Mouse (Mus musculus) spleen, postnatal 0 days (tissue): ENCODE measurements around the gene Asb15. TPM values are rescaled to one million over a fixed set of nuclear protein-coding genes. Genes with fewer than 3 reads are reported as not detected.

Source experiments
- polyA plus RNA-seq: library from polyadenylated mRNA; unstranded; fragments of >200 nt; fragmentation: Nextera tagmentation; extraction: Ambion mirVana; gene quantifications from 2 replicates; pipeline ENCODE4 v1.2.1, GENCODE M21; 2015

Asb15 gene
- polyA plus RNA-seq, result not detected in 2 replicates

DNA sequence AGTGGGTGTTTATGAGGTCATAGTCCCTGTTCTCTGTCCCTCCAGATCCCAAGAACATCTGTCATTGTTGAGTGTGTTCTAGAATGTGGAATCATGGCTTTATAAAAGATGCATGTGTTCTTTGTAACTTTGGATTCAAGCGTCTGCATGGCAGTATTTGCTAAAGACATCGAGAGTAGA lies at the start of gene Asb15:
Gene Asb15 (plus strand): TSS at position 81 of the 180 bp plus-strand sequence.

DNA sequence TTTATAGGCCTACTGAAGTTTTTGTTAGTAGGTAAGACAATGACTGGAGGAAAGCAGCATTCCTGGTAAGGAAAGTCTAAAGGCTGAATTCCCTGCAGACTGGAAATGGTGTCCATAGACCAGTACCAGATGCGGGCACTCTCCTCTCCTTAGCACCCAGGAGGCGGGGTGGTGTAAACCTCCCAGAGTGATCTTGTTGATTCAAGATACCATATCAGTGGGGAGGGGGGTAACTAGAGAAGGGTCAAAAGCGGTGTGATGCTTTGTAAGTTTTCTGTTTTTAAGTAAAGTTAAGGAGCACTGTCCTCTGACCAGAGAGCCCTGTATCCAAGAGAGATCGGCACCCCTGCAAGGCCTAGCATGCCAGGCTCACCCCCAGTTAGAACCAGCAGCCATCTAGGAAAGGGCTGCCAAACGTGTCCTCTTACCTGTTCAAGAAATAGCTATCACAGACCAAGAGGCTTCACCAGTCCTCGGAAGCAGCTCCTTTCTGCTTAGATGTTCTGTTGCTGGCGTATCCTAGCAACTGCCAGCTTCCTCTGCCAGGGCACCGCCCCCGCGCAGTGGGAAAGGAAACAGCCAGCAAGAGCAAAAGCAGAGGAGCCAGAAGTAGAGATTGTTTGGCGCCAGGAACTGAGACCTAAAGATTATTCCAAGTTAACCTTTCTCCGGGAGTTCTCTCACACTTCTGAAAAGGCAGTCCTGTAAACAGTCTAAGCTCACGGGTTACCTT lies 13.2 kb upstream of the Asb15 start, which contains the start of gene Iqub:
Gene Iqub (minus strand): TSS at position 516 of the 733 bp plus-strand sequence.

DNA sequence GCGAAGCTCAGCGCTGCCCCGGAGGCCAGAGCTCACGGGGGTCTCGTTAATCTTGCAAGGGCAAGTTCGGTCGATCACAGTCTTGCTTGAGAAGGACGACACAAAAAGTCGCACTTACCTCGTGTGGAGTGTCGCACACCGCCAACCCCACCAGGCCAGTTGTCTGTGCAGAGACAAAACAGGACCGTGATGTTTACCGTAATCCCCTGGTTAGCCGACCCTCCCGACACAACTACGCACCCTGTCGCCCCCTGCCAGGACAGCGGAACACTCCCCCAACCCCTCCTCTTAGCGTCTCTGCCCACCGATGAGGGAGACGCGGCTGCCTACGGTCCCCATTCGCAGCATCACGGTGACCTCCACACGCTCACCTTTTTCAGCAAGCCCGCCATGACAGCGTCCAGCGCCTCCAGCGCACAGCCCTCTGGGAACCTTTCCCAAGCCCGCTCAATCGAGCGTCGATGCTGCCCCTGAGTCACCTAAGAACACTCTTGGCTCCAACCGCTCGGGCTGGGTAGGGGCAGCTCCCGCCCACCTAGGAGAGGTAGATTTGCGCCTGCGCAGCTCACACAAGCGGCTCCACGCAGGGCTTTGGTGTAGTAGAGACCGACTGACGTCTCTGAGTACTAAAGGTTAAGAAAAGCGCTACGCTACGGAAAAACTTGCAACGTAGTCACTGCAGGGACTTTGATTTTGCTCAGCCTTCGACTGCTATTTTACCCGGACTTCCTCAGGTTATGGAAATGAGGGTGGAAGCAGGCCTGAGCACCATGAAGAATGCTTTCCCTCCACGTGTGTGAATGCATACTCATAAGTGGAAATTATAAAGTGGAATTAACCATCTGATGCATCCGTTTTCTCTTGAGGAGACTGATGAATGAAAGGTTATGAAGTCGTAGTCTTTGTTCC lies 535 bp upstream of the Asb15 start, which contains the start of gene Ndufa5:
Gene Ndufa5 (minus strand): TSS at position 859 of the 909 bp plus-strand sequence.

DNA sequence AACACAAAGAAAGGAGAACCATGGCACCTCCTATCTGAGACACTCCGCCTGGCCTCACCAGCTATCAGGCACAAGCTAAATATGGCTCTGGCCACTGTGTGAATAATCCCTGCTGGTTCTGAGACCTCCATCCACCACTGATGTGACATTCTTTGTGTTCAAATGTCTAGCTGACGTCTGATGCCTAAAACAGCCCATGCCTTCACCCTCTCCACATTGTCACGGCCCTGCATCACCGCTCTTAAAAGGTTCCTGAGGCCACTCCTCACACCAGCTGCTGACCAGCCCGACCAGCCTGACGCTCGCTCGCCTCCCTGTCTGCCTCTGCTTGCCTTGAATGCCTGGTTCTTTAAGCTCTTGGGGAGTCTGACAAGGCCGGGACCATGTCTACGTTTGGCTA lies 69.6 kb downstream of the Asb15 start, which contains the start of gene Lmod2:
Gene Lmod2 (plus strand): TSS at position 263 of the 400 bp plus-strand sequence.

Other genes starting within 250 kb of the Asb15 start
- 0.10 TPM in 1 of 2 replicates, not detected in the other for gene Iqub, start 13.1 kb upstream of the Asb15 start, polyA plus RNA-seq
- 250 and 273 TPM in 2 replicates for gene Ndufa5, start 131 bp upstream of the Asb15 start, polyA plus RNA-seq
- not detected in 2 replicates for gene Lmod2, start 69.6 kb downstream of the Asb15 start, polyA plus RNA-seq
- 33.9 and 34.0 TPM in 2 replicates for gene Wasl, start 136.9 kb downstream of the Asb15 start, polyA plus RNA-seq
- gene Hyal6, start 205.1 kb downstream of the Asb15 start, polyA plus RNA-seq, result not detected in 2 replicates
- 0.04 TPM in 1 of 2 replicates, not detected in the other for gene Hyal4, start 220.2 kb downstream of the Asb15 start, polyA plus RNA-seq